Mouse (Mus musculus): ENCODE data around the gene Irf2bpl. TPM values are rescaled to one million over a fixed set of nuclear protein-coding genes. Genes with fewer than 3 reads are reported as not detected.

Irf2bpl gene
- total RNA-seq, 2 experiments from 2014 or later = 33.3 to 36.9 TPM

DNA sequence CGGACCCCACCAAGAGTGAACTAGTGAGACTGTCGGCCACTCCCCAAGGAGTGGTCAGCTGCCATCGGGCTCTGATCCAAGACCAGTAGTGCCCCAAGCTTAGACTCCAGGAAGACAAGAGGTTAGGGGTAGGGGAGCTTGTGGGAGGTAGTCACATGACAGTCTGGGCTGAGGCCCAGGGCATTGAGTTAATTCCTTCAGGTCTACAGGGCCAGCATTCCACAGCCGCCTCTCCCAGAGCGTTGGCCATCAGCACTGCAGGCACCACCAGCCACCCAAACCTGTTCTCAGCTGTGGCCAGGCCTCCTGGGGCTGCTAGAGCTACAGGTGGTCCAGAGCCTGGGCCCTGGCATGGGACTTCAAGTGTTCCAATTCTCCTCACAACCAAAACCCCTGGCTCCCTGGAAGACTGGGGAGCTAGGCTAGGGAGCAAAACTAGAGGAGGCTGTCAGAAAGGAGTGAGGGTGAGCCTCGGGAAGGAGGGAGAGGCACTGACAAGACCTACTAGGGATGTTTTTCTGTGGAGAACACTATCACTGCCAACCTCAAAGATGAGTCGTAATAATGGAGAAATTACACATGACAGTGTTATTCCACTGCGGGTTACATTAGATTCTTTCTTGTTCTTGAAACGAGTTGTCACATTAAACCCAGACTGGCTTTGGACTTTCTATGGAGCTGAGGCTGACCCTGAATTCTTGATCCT is 12.1 kb downstream of the Irf2bpl start:
- DNase-seq (ENCODE audit: low spot score) = peak; percentile 50
- intact Hi-C loops (cut with DNase I) = no loop called here

- DNase-seq (ENCODE audit: low spot score) = no peak
- intact Hi-C loops (cut with DNase I) = no loop called here
These were observed 12.8 kb downstream of the Irf2bpl start for GRCm38 (mm10) chr12:86871666-86872334.

DNA sequence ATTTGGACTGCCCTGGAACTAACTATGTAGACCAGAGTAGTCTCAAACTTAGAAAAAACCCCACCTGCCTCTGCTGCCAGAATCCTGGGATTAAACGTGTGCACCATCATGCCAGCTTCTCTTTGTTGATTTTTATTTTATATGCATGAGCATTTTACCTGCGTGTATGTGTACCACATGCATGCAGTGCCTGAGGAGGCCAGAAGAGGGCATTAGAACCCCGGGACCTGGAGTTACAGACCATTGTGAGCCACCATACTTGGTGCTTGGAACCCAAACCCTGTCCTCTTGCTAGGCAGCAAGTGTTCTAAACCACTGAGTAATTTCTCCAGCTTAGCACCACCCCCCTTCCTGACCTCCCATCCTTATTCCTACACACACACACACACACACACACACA is 13.6 kb downstream of the Irf2bpl start:
- intact Hi-C loops (cut with DNase I) = no loop called here
- DNase-seq (ENCODE audit: low spot score) = no peak

DNA sequence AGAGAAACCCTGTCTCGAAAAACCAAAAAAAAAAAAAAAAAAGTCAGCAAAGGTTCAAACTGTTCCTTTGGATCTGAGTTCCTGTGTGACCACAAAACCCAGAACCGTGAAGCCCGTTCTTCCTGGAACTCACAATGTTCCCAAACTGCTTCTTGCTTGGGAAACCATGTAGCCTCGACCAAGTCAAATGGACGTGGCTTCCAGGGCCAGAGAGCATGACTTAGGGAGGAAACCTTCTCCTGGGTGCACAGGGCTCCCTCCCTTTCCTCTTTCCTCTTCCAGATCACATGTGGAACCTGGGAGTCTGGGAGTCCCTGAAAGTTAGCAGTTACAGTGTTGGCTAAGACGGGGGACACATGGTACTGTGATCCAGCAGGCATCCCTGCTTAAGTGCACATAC is 14.8 kb downstream of the Irf2bpl start:
- intact Hi-C loops (cut with DNase I) = no loop called here

DNA sequence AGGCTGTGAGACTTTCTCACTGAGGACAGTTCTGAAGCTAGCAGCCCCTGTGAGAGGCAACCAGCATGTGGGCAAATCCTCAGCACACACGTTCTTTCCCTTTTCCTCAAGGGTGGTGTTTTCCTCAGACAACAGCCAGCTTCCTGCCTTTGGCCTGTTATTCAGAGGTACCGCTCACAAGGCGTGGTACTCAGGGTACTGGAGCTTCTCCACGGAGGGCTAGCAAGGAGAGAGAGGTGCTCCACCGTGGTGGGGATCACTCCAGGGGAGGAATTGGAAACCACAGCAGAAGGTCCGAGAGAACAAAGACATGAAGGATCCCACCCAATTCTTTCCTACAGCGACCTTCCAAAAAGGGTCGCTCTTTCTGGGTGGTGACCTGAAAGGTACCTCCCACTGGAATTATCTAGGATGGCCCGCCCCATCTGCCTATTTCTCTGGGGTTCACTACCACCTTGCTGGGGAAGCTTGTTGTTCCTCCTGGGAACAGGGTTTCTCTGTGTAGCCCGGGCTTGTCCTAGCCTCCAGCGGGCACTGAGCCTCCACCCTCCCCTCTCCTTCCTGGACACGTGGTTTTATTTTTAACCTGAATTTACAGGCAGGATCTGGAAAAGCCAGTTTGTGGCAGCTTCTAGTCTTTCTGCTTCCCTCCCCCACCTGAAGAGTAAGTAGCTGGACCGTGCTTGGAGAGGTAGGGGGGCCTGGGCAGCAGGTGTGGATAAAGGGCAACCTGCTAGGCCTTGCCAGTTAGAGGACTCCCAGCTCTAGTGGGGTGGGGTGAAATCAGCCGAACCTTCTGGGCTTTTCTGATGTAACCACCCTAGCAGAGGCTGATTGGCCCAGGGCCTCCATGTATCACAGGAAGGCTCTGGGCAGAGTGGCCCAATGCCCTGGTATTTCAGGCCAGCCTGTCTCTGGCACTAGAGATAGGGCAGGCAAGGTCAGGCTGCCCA is 17.1 kb downstream of the Irf2bpl start:
- intact Hi-C loops (cut with DNase I) = no loop called here
- DNase-seq (ENCODE audit: low spot score) = peak; percentile 53

More for the DNA sequence above, 14.8 kb downstream of the Irf2bpl start:
- DNase-seq (ENCODE audit: low spot score) = no peak

- intact Hi-C loops (cut with DNase I) = no loop called here
These were observed 20.1 kb downstream of the Irf2bpl start for GRCm38 (mm10) chr12:86864316-86865020.

GRCm38 (mm10) chr12:86859924-86860790 is 24.4 kb downstream of the Irf2bpl start:
- intact Hi-C loops (cut with DNase I) = loop anchor here (10.0 kb wide), 1 partner anchor 205 kb away; no protein-coding TSS in a partner anchor
- no peak for DNase-seq (ENCODE audit: low spot score)

More at GRCm38 (mm10) chr12:86864316-86865020, 20.1 kb downstream of the Irf2bpl start:
- DNase-seq (ENCODE audit: low spot score) = no peak

GRCm38 (mm10) chr12:86858983-86859872 is 25.4 kb downstream of the Irf2bpl start:
- no peak for DNase-seq (ENCODE audit: low spot score)
- intact Hi-C loops (cut with DNase I) = loop anchor here (10.0 kb wide), 1 partner anchor 206 kb away; no protein-coding TSS in a partner anchor

- intact Hi-C loops (cut with DNase I) = loop anchor here (10.0 kb wide), 1 partner anchor 206 kb away; no protein-coding TSS in a partner anchor
- DNase-seq (ENCODE audit: low spot score) = no peak
These were observed 26.1 kb downstream of the Irf2bpl start for GRCm38 (mm10) chr12:86858498-86858897.

DNA sequence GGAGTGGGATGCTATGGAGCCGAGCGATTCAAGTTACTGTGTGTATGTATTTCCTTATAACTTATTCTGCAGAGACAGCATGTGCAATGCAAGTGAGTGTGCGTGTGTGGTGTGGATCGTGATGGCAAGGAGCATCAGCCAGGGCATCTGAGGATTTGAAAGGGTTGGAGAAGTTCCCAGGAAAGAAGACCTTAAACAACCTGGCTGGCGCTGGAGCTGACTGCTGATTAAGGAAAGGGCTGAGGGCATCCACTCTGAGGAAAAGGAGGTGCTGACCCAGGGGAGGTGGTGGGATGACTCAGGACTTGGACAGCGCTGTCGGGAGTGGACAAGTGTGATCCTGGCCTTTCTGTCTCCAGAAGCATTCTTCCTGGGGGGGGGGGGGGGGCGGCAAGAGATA is 27.3 kb downstream of the Irf2bpl start:
- intact Hi-C loops (cut with DNase I) = loop anchor here (10.0 kb wide), 1 partner anchor 208 kb away; no protein-coding TSS in a partner anchor
- no peak for DNase-seq (ENCODE audit: low spot score)

DNA sequence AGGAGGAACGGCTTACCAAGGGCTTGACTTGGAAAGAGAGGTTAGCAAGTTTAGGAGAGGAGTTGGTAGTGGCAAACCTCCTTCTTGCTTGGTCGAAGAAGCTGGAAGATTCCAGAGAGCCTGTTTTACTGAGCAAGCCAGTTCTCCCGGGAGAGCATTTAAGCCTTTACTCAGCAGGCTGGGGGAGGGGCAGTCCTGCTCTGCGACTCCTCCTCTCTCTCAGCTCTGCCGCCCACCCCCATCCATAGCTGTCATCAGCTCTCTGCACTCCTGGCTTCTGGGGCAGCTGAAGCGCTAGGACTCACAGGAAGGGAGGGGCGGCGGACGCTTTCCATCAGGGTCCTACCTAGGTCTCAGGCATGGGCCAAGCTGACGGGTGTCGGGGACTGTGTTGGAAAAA is 28.9 kb downstream of the Irf2bpl start:
- DNase-seq (ENCODE audit: low spot score) = no peak
- intact Hi-C loops (cut with DNase I) = loop anchor here (10.0 kb wide), 1 partner anchor 209 kb away; no protein-coding TSS in a partner anchor

DNA sequence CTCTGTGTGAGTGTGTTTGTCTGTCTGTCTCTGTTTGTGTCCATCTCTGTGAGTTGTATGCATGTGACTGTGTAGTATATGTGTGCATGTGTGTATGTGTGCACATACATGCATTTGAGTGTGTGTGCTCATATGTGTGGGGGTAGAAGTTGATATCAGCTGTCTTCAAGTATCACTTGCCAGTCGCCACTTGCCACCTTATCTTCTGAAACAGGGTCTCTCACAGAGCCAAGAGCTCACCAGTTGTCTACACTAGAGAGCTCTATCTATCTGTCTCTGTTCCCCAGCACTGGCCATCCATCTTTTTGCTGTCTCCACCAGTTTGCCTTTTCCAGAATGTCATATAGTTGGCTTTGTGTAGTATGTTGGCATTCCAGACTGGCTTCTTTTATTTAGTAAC is 31.1 kb downstream of the Irf2bpl start:
- intact Hi-C loops (cut with DNase I) = loop anchor here (10.0 kb wide), 1 partner anchor 211 kb away; no protein-coding TSS in a partner anchor
- no peak for DNase-seq (ENCODE audit: low spot score)

GRCm38 (mm10) chr12:86851313-86851712 is 33.3 kb downstream of the Irf2bpl start:
- no peak for DNase-seq (ENCODE audit: low spot score)
- intact Hi-C loops (cut with DNase I) = loop anchor here (10.0 kb wide), 1 partner anchor 213 kb away; no protein-coding TSS in a partner anchor

- intact Hi-C loops (cut with DNase I) = loop anchor here (10.0 kb wide), 1 partner anchor 214 kb away; no protein-coding TSS in a partner anchor
- no peak for DNase-seq (ENCODE audit: low spot score)
These were observed 33.9 kb downstream of the Irf2bpl start for GRCm38 (mm10) chr12:86850746-86851145.

DNA sequence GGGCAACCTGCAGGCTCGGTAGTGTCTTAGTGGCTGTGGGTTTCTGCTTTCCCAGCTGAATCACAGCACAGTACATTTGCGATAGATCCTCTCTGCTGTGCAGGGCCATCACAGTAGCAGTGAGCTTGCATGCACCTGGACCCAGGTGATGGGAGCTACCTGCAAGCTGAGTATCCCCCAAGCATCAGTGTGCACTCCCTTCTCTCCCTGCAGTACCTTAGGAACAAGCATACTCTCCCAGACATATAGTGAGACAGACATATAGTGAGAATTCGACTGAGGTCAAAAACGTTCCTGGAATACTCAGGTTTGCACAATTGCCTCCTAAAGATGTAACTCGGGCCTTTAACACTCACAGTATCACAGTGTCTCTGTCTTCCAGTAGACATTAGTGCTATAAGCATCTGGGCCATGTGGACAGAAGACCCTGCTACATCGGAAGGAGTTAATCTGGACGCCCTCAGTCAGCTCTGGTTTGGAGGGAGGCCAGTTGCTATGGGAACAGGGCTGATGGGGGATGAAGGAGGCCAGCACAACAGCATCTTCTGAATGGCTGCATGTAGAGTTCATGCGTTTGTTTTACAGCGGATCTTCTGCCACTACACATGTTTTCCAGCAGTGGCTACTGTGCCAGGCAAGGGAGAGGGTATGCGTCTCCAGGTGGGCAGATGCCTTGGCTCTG is 34.5 kb downstream of the Irf2bpl start:
- intact Hi-C loops (cut with DNase I) = loop anchor here (10.0 kb wide), 1 partner anchor 215 kb away; no protein-coding TSS in a partner anchor
- no peak for DNase-seq (ENCODE audit: low spot score)

GRCm38 (mm10) chr12:86842866-86843459 is 41.6 kb downstream of the Irf2bpl start:
- no peak for DNase-seq (ENCODE audit: low spot score)
- intact Hi-C loops (cut with DNase I) = no loop called here
